Comparison of ENCODE assay signal across 16 mouse cellular contexts in the genomic region with DNA sequence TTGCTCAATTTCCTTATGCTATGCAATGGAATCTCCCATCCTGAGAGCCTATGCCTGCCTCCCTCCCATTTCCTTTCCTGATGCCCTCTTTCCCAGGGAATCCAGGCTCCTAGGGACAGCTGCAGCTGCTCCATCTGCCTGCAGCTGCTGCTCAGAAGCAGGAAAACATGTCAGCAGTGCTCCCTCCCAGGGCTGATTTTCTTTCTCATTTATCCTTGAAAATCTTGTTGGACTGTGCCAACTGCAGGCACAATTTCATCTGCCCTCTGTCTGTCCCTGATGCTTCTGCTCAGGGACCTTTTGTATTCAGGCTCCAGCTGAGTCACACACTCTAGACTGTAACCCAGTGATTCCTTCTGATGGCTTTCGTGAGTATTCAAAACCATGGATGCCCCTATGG. TPM values are rescaled to one million over a fixed set of nuclear protein-coding genes. Genes with fewer than 3 reads are reported as not detected.
DNase-seq lines count a peak whose midpoint lies in the region; ATAC-seq and TF ChIP-seq lines count a peak whose summit lies in the region.
"Had no signal": no experiment of that assay in that cellular context is flagged by ENCODE, and none has a peak within 500 bp of the region (broad histone marks: within the 10 kb centered on the region; RNA-seq: fewer than 3 reads in every experiment).

No protein-coding gene starts in this region.

- ATAC-seq in hindbrain, embryonic 11.5 days (ENCODE audit: low FRiP score), result peak; percentile 66
- ATAC-seq in forebrain, postnatal 0 days, result peak; percentile 74
- no peak for ATAC-seq in CD4-positive, CD25-positive, alpha-beta regulatory T cell, adult 4 months

- TF ChIP-seq POLR2A in myocyte (IDR thresholded peaks at IDR 0.05; ENCODE audit: insufficient read length, low read depth), result no peak

- H3K27ac ChIP-seq in hindbrain, embryonic 11.5 days (ENCODE audit: low read depth, low read length), result no peak overlapping the region
- H3K27ac ChIP-seq in hindbrain, embryonic 10.5 days, result no peak overlapping the region
- H3K27ac ChIP-seq in forebrain, postnatal 0 days (ENCODE audit: low read depth, low read length), result no peak overlapping the region
- H3K27ac ChIP-seq: heart, embryonic 15.5 days; left cerebral cortex, adult 2 months; liver, embryonic 13.5 days had no signal

- H3K4me3 ChIP-seq in hindbrain, embryonic 11.5 days (ENCODE audit: low read depth, low read length), result no peak overlapping the region
- H3K4me3 ChIP-seq in hindbrain, embryonic 10.5 days, result no peak overlapping the region
- H3K4me3 ChIP-seq in forebrain, postnatal 0 days (ENCODE audit: low read depth, low read length), result no peak overlapping the region
- no peak overlapping the region for H3K4me3 ChIP-seq in myocyte
- H3K4me3 ChIP-seq: erythroblast, embryonic 14.5 days; heart, embryonic 15.5 days; left cerebral cortex, adult 2 months; liver, embryonic 13.5 days had no signal

- DNase-seq in hindbrain, embryonic 11.5 days (ENCODE audit: low spot score), result no peak
- no peak for DNase-seq in hindbrain, embryonic 10.5 days (ENCODE audit: low spot score)
- peak; percentile 24 to 26 for DNase-seq in adrenal gland, postnatal 36 days
- DNase-seq in forebrain, postnatal 0 days, result no peak
- no peak for DNase-seq in cerebellum, postnatal 4 days (ENCODE audit: low spot score in 2 of 2)
- DNase-seq: cerebellum, postnatal 36 days; gastrocnemius, postnatal 10 days; kidney, postnatal 14 days; liver, embryonic 13.5 days; thymus, postnatal 14 days had no signal

- TF ChIP-seq CTCF in forebrain, postnatal 0 days (IDR thresholded peaks at IDR 0.05; ENCODE audit: low read depth), result no peak

- no peaks in the 10 kb centered on the region for H3K79me2 ChIP-seq in myocyte (ENCODE audit: control insufficient read depth, insufficient read depth)

- H3K4me2 ChIP-seq in hindbrain, embryonic 11.5 days (replicated peaks; ENCODE audit: low read depth, low read length), result no peak overlapping the region
- no peak overlapping the region for H3K4me2 ChIP-seq in forebrain, postnatal 0 days (ENCODE audit: low read depth)
- no peak overlapping the region for H3K4me2 ChIP-seq in myocyte (ENCODE audit: low read depth)
- H3K4me2 ChIP-seq: heart, embryonic 15.5 days; liver, embryonic 13.5 days had no signal

- H3K9ac ChIP-seq in hindbrain, embryonic 11.5 days (ENCODE audit: low read depth, low read length), result no peak overlapping the region
- H3K9ac ChIP-seq in forebrain, postnatal 0 days, result no peak overlapping the region
- H3K9ac ChIP-seq: heart, embryonic 15.5 days; liver, embryonic 13.5 days had no signal

- no peaks in the 10 kb centered on the region for H3K9me3 ChIP-seq in hindbrain, embryonic 11.5 days (ENCODE audit: control insufficient read depth, low read length)
- H3K9me3 ChIP-seq in hindbrain, embryonic 10.5 days, result no peaks in the 10 kb centered on the region
- H3K9me3 ChIP-seq in forebrain, postnatal 0 days (ENCODE audit: low read length), result no peaks in the 10 kb centered on the region
- H3K9me3 ChIP-seq: heart, embryonic 15.5 days; liver, embryonic 13.5 days had no signal

- H3K36me3 ChIP-seq in hindbrain, embryonic 11.5 days (ENCODE audit: control insufficient read depth, insufficient read depth, low read length), result no peaks in the 10 kb centered on the region
- no peaks in the 10 kb centered on the region for H3K36me3 ChIP-seq in hindbrain, embryonic 10.5 days
- no peaks in the 10 kb centered on the region for H3K36me3 ChIP-seq in forebrain, postnatal 0 days (ENCODE audit: insufficient read depth)
- H3K36me3 ChIP-seq in myocyte (ENCODE audit: control insufficient read depth, insufficient read depth), result no peaks in the 10 kb centered on the region
- H3K36me3 ChIP-seq: heart, embryonic 15.5 days; liver, embryonic 13.5 days had no signal

- WGBS in hindbrain, embryonic 11.5 days, result 78% methylated on average over 1 of the region's 1 CpGs
- 69% methylated on average over 1 of the region's 1 CpGs for WGBS in hindbrain, embryonic 10.5 days
- 66% methylated on average over 1 of the region's 1 CpGs for WGBS in forebrain, postnatal 0 days

- no peaks in the 10 kb centered on the region for H3K4me1 ChIP-seq in hindbrain, embryonic 11.5 days (replicated peaks; ENCODE audit: control insufficient read depth, insufficient read depth, low read length)
- H3K4me1 ChIP-seq in hindbrain, embryonic 10.5 days (replicated peaks), result peaks cover 8% of the 10 kb centered on the region
- H3K4me1 ChIP-seq in forebrain, postnatal 0 days (ENCODE audit: insufficient read depth), result no peaks in the 10 kb centered on the region
- H3K4me1 ChIP-seq: heart, embryonic 15.5 days; liver, embryonic 13.5 days had no signal

- no peak overlapping the region for H3ac ChIP-seq in myocyte (ENCODE audit: control insufficient read depth, insufficient read length)

- no peaks in the 10 kb centered on the region for H3K27me3 ChIP-seq in hindbrain, embryonic 11.5 days (ENCODE audit: control insufficient read depth, insufficient read depth, low read length)
- no peaks in the 10 kb centered on the region for H3K27me3 ChIP-seq in hindbrain, embryonic 10.5 days (ENCODE audit: insufficient read depth, poor library complexity, severe bottlenecking)
- H3K27me3 ChIP-seq in forebrain, postnatal 0 days (ENCODE audit: insufficient read depth, low read length), result no peaks in the 10 kb centered on the region
- H3K27me3 ChIP-seq in myocyte (ENCODE audit: control insufficient read depth, insufficient read depth, insufficient read length), result no peaks in the 10 kb centered on the region
- H3K27me3 ChIP-seq: heart, embryonic 15.5 days; liver, embryonic 13.5 days had no signal

TF ChIP-seq in myocyte, 11 proteins besides CTCF, POLR2A, EP300 and RAD21:
- TF ChIP-seq MAX (IDR thresholded peaks at IDR 0.05; ENCODE audit: low read depth), result no peak
- TF ChIP-seq SRF (IDR thresholded peaks at IDR 0.05; ENCODE audit: control insufficient read depth, insufficient read length, low read depth), result no peak
- peak; percentile 78 for TF ChIP-seq TCF3 (IDR thresholded peaks at IDR 0.05; ENCODE audit: insufficient read length, low read depth)
- no peak for TF ChIP-seq POLR2AphosphoS2 (IDR thresholded peaks at IDR 0.05; ENCODE audit: insufficient read length, low read depth)
- no peak for TF ChIP-seq USF1 (IDR thresholded peaks at IDR 0.05; ENCODE audit: low read depth)
- no peak for TF ChIP-seq TCF12 (IDR thresholded peaks at IDR 0.05; ENCODE audit: insufficient read depth, poor library complexity, severe bottlenecking)
- no peak for TF ChIP-seq CEBPB (IDR thresholded peaks at IDR 0.05; ENCODE audit: insufficient read depth, poor library complexity, severe bottlenecking)
- TF ChIP-seq MYOD1 (IDR thresholded peaks at IDR 0.05; ENCODE audit: control insufficient read depth in 1 of 3, insufficient read length in 2 of 3, low read depth in 2 of 3), result peak; percentile 38 to 87 (median 83)
- TF ChIP-seq MYOG (IDR thresholded peaks at IDR 0.05; ENCODE audit: control insufficient read depth in 1 of 3, insufficient read depth in 1 of 3, insufficient read length in 2 of 3, low read depth in 2 of 3), result peak; percentile 13 to 90 (median 63)
- TF ChIP-seq E2F4 (IDR thresholded peaks at IDR 0.05; ENCODE audit: insufficient read depth), result no peak
- TF ChIP-seq REST (IDR thresholded peaks at IDR 0.05; ENCODE audit: insufficient read depth, insufficient read length), result no peak
TF ChIP-seq in myocyte: peak in this region for 3.

RNA-seq across cellular contexts. Expression of gene Neurod4, which starts 20.6 kb away (rescaled TPM):
- polyA plus RNA-seq in hindbrain, embryonic 11.5 days (2014; fragmentation: Nextera tagmentation; extraction: Ambion mirVana), result 22.3 and 23.3 TPM in 2 replicates
- 14.0 and 23.1 TPM in 2 replicates for polyA plus RNA-seq in hindbrain, embryonic 10.5 days (2016; fragmentation: Nextera tagmentation; extraction: Ambion mirVana)
- under 1 TPM; 0.46 to 0.63 TPM for total RNA-seq in adrenal gland, postnatal 36 days (2021)
- total RNA-seq in forebrain, postnatal 0 days (2014; rRNA removed), result 0.69 and 1.9 TPM in 2 replicates
- 0.78 and 1.2 TPM in 2 replicates for polyA plus RNA-seq in forebrain, postnatal 0 days (2015; fragmentation: Nextera tagmentation; extraction: Ambion mirVana)
- polyA plus RNA-seq in myocyte (2012; fragmentation: generic; extraction: Trizol), result not detected
- not detected for polyA plus RNA-seq in CD4-positive, CD25-positive, alpha-beta regulatory T cell, adult 4 months (2017; shearing (Covaris generic))
- total RNA-seq: gastrocnemius, postnatal 10 days had no signal
- polyA plus RNA-seq: erythroblast, embryonic 14.5 days; heart, embryonic 15.5 days; intestine, embryonic 14.5 days; liver, embryonic 13.5 days had no signal

RNA-seq across cellular contexts. Expression of gene Olfr827, which starts 45.3 kb away (rescaled TPM):
- polyA plus RNA-seq in hindbrain, embryonic 11.5 days (2014; fragmentation: Nextera tagmentation; extraction: Ambion mirVana), result not detected in 2 replicates
- 0.10 TPM in 1 of 2 replicates, not detected in the other for polyA plus RNA-seq in hindbrain, embryonic 10.5 days (2016; fragmentation: Nextera tagmentation; extraction: Ambion mirVana)
- not detected for total RNA-seq in adrenal gland, postnatal 36 days (2021)
- total RNA-seq in forebrain, postnatal 0 days (2014; rRNA removed), result not detected in 2 replicates
- polyA plus RNA-seq in forebrain, postnatal 0 days (2015; fragmentation: Nextera tagmentation; extraction: Ambion mirVana), result not detected in 2 replicates
- not detected for polyA plus RNA-seq in myocyte (2012; fragmentation: generic; extraction: Trizol)
- polyA plus RNA-seq in CD4-positive, CD25-positive, alpha-beta regulatory T cell, adult 4 months (2017; shearing (Covaris generic)), result not detected
- total RNA-seq: gastrocnemius, postnatal 10 days; left cerebral cortex, adult 2 months had no signal
- polyA plus RNA-seq: heart, embryonic 15.5 days; intestine, embryonic 14.5 days; liver, embryonic 13.5 days had no signal

Comparison
In these comparisons a context has a peak if more than half of its experiments do, and no peak if none do; other contexts are left out.
1. DNase-seq: peak in adrenal gland, postnatal 36 days (2 of 2); none in hindbrain, embryonic 11.5 days (single experiment), hindbrain, embryonic 10.5 days (single experiment), forebrain, postnatal 0 days (single experiment) and cerebellum, postnatal 4 days (0 of 2).